Mouse (Mus musculus): ENCODE measurements around the gene Lair1. TPM values are rescaled to one million over a fixed set of nuclear protein-coding genes. Genes with fewer than 3 reads are reported as not detected.

Lair1 gene
- polyA plus RNA-seq, 1 experiment from 2014 or later = 2.1 TPM

GRCm38 (mm10) chr7:4087238-4087895, 24.4 kb upstream of the Lair1 start:
- no peaks in the 10 kb centered on the region for H3K36me3 ChIP-seq (ENCODE audit: control insufficient read depth, insufficient read depth, low read length)
- 72% methylated on average over 4 of the region's 4 CpGs for WGBS
- DNase-seq (ENCODE audit: low spot score) (no peak), ATAC-seq (replicated peaks; ENCODE audit: low FRiP score, low TSS enrichment, low read depth) (no peak)
- H3K4me1 ChIP-seq (replicated peaks; ENCODE audit: control insufficient read depth, insufficient read depth, low read length) = no peaks in the 10 kb centered on the region
- no peak overlapping the region for H3K4me2 ChIP-seq (ENCODE audit: low read length)
- no peak overlapping the region for H3K27ac ChIP-seq (ENCODE audit: low read depth)
- no peak overlapping the region for H3K9ac ChIP-seq (ENCODE audit: low read length)
- H3K9me3 ChIP-seq (ENCODE audit: control insufficient read depth, low read length) = no peaks in the 10 kb centered on the region
- H3K4me3 ChIP-seq (ENCODE audit: low read depth, low read length) = no peak overlapping the region
- H3K27me3 ChIP-seq (replicated peaks; ENCODE audit: control insufficient read depth, insufficient read depth, low read length) = no peaks in the 10 kb centered on the region

GRCm38 (mm10) chr7:4085562-4085961, 22.6 kb upstream of the Lair1 start:
- no peaks in the 10 kb centered on the region for H3K36me3 ChIP-seq (ENCODE audit: control insufficient read depth, insufficient read depth, low read length)
- no peaks in the 10 kb centered on the region for H3K9me3 ChIP-seq (ENCODE audit: control insufficient read depth, low read length)
- H3K4me2 ChIP-seq (ENCODE audit: low read length) = no peak overlapping the region
- H3K27me3 ChIP-seq (replicated peaks; ENCODE audit: control insufficient read depth, insufficient read depth, low read length) = no peaks in the 10 kb centered on the region
- H3K9ac ChIP-seq (ENCODE audit: low read length) = no peak overlapping the region
- no peak overlapping the region for H3K4me3 ChIP-seq (ENCODE audit: low read depth, low read length)
- ATAC-seq (replicated peaks; ENCODE audit: low FRiP score, low TSS enrichment, low read depth) = no peak
- no peak for DNase-seq (ENCODE audit: low spot score)
- no peak overlapping the region for H3K27ac ChIP-seq (ENCODE audit: low read depth)
- no peaks in the 10 kb centered on the region for H3K4me1 ChIP-seq (replicated peaks; ENCODE audit: control insufficient read depth, insufficient read depth, low read length)

- Histone ChIP-seq H3K4me1 (replicated peaks; ENCODE audit: control insufficient read depth, insufficient read depth, low read length) (no peaks in the 10 kb centered on the region), H3K9ac (ENCODE audit: low read length) (no peak overlapping the region), H3K27me3 (replicated peaks; ENCODE audit: control insufficient read depth, insufficient read depth, low read length) (no peaks in the 10 kb centered on the region), H3K4me3 (ENCODE audit: low read depth, low read length) (no peak overlapping the region), H3K9me3 (ENCODE audit: control insufficient read depth, low read length) (no peaks in the 10 kb centered on the region), H3K27ac (ENCODE audit: low read depth) (no peak overlapping the region), H3K4me2 (ENCODE audit: low read length) (no peak overlapping the region), H3K36me3 (ENCODE audit: control insufficient read depth, insufficient read depth, low read length) (no peaks in the 10 kb centered on the region)
- ATAC-seq (replicated peaks; ENCODE audit: low FRiP score, low TSS enrichment, low read depth) (no peak), DNase-seq (ENCODE audit: low spot score) (no peak)
- WGBS = 77% methylated on average over 6 of the region's 6 CpGs
Measured at GRCm38 (mm10) chr7:4084161-4084560, 21.2 kb upstream of the Lair1 start.

- no peak overlapping the region for H3K4me3 ChIP-seq (ENCODE audit: low read depth, low read length)
- no peak overlapping the region for H3K4me2 ChIP-seq (ENCODE audit: low read length)
- H3K27me3 ChIP-seq (replicated peaks; ENCODE audit: control insufficient read depth, insufficient read depth, low read length) = no peaks in the 10 kb centered on the region
- 0 out of 2 replicates have a peak, but pooled peaks have one; percentile 19 for ATAC-seq (replicated peaks; ENCODE audit: low FRiP score, low TSS enrichment, low read depth)
- no peaks in the 10 kb centered on the region for H3K9me3 ChIP-seq (ENCODE audit: control insufficient read depth, low read length)
- peak; percentile 40 for DNase-seq (ENCODE audit: low spot score)
- no peak overlapping the region for H3K27ac ChIP-seq (ENCODE audit: low read depth)
- H3K36me3 ChIP-seq (ENCODE audit: control insufficient read depth, insufficient read depth, low read length) = no peaks in the 10 kb centered on the region
- no peak overlapping the region for H3K9ac ChIP-seq (ENCODE audit: low read length)
- H3K4me1 ChIP-seq (replicated peaks; ENCODE audit: control insufficient read depth, insufficient read depth, low read length) = no peaks in the 10 kb centered on the region
- 13% methylated on average over 2 of the region's 2 CpGs for WGBS
Measured at GRCm38 (mm10) chr7:4082804-4083203, 19.8 kb upstream of the Lair1 start.

GRCm38 (mm10) chr7:4081706-4082105, 18.7 kb upstream of the Lair1 start:
- Histone ChIP-seq H3K27ac (ENCODE audit: low read depth) (no peak overlapping the region), H3K36me3 (ENCODE audit: control insufficient read depth, insufficient read depth, low read length) (no peaks in the 10 kb centered on the region), H3K4me2 (ENCODE audit: low read length) (no peak overlapping the region), H3K9me3 (ENCODE audit: control insufficient read depth, low read length) (no peaks in the 10 kb centered on the region), H3K4me1 (replicated peaks; ENCODE audit: control insufficient read depth, insufficient read depth, low read length) (no peaks in the 10 kb centered on the region), H3K4me3 (ENCODE audit: low read depth, low read length) (no peak overlapping the region), H3K27me3 (replicated peaks; ENCODE audit: control insufficient read depth, insufficient read depth, low read length) (no peaks in the 10 kb centered on the region), H3K9ac (ENCODE audit: low read length) (no peak overlapping the region)
- ATAC-seq (replicated peaks; ENCODE audit: low FRiP score, low TSS enrichment, low read depth) (no peak), DNase-seq (ENCODE audit: low spot score) (peak; percentile 13)

GRCm38 (mm10) chr7:4080552-4080951, 17.5 kb upstream of the Lair1 start:
- no peak overlapping the region for H3K4me3 ChIP-seq (ENCODE audit: low read depth, low read length)
- H3K36me3 ChIP-seq (ENCODE audit: control insufficient read depth, insufficient read depth, low read length) = no peaks in the 10 kb centered on the region
- no peaks in the 10 kb centered on the region for H3K4me1 ChIP-seq (replicated peaks; ENCODE audit: control insufficient read depth, insufficient read depth, low read length)
- H3K4me2 ChIP-seq (ENCODE audit: low read length) = no peak overlapping the region
- H3K9me3 ChIP-seq (ENCODE audit: control insufficient read depth, low read length) = no peaks in the 10 kb centered on the region
- 84% methylated on average over 4 of the region's 4 CpGs for WGBS
- H3K27me3 ChIP-seq (replicated peaks; ENCODE audit: control insufficient read depth, insufficient read depth, low read length) = no peaks in the 10 kb centered on the region
- ATAC-seq (replicated peaks; ENCODE audit: low FRiP score, low TSS enrichment, low read depth) (no peak), DNase-seq (ENCODE audit: low spot score) (no peak)
- no peak overlapping the region for H3K27ac ChIP-seq (ENCODE audit: low read depth)
- H3K9ac ChIP-seq (ENCODE audit: low read length) = no peak overlapping the region

GRCm38 (mm10) chr7:4079511-4079910, 16.5 kb upstream of the Lair1 start:
- Histone ChIP-seq H3K9ac (ENCODE audit: low read length) (no peak overlapping the region), H3K9me3 (ENCODE audit: control insufficient read depth, low read length) (no peaks in the 10 kb centered on the region), H3K36me3 (ENCODE audit: control insufficient read depth, insufficient read depth, low read length) (no peaks in the 10 kb centered on the region), H3K4me3 (ENCODE audit: low read depth, low read length) (no peak overlapping the region), H3K4me2 (ENCODE audit: low read length) (no peak overlapping the region), H3K4me1 (replicated peaks; ENCODE audit: control insufficient read depth, insufficient read depth, low read length) (no peaks in the 10 kb centered on the region), H3K27ac (ENCODE audit: low read depth) (no peak overlapping the region), H3K27me3 (replicated peaks; ENCODE audit: control insufficient read depth, insufficient read depth, low read length) (no peaks in the 10 kb centered on the region)
- DNase-seq (ENCODE audit: low spot score) (no peak), ATAC-seq (replicated peaks; ENCODE audit: low FRiP score, low TSS enrichment, low read depth) (no peak)
- WGBS = 77% methylated on average over 7 of the region's 7 CpGs

- Histone ChIP-seq H3K36me3 (ENCODE audit: control insufficient read depth, insufficient read depth, low read length) (no peaks in the 10 kb centered on the region), H3K4me3 (ENCODE audit: low read depth, low read length) (no peak overlapping the region), H3K27ac (ENCODE audit: low read depth) (no peak overlapping the region), H3K9me3 (ENCODE audit: control insufficient read depth, low read length) (no peaks in the 10 kb centered on the region), H3K4me2 (ENCODE audit: low read length) (no peak overlapping the region), H3K27me3 (replicated peaks; ENCODE audit: control insufficient read depth, insufficient read depth, low read length) (no peaks in the 10 kb centered on the region), H3K4me1 (replicated peaks; ENCODE audit: control insufficient read depth, insufficient read depth, low read length) (no peaks in the 10 kb centered on the region), H3K9ac (ENCODE audit: low read length) (no peak overlapping the region)
- WGBS = 70% methylated on average over 3 of the region's 3 CpGs
- no peak for DNase-seq (ENCODE audit: low spot score)
- no peak for ATAC-seq (replicated peaks; ENCODE audit: low FRiP score, low TSS enrichment, low read depth)
Measured at GRCm38 (mm10) chr7:4073144-4073543, 10.1 kb upstream of the Lair1 start.

GRCm38 (mm10) chr7:4071066-4071465, 8.1 kb upstream of the Lair1 start:
- Histone ChIP-seq H3K9me3 (ENCODE audit: control insufficient read depth, low read length) (no peaks in the 10 kb centered on the region), H3K4me2 (ENCODE audit: low read length) (no peak overlapping the region), H3K4me3 (ENCODE audit: low read depth, low read length) (no peak overlapping the region), H3K9ac (ENCODE audit: low read length) (no peak overlapping the region), H3K36me3 (ENCODE audit: control insufficient read depth, insufficient read depth, low read length) (no peaks in the 10 kb centered on the region), H3K27ac (ENCODE audit: low read depth) (no peak overlapping the region), H3K27me3 (replicated peaks; ENCODE audit: control insufficient read depth, insufficient read depth, low read length) (no peaks in the 10 kb centered on the region), H3K4me1 (replicated peaks; ENCODE audit: control insufficient read depth, insufficient read depth, low read length) (no peaks in the 10 kb centered on the region)
- 88% methylated on average over 6 of the region's 6 CpGs for WGBS
- ATAC-seq (replicated peaks; ENCODE audit: low FRiP score, low TSS enrichment, low read depth) = no peak
- DNase-seq (ENCODE audit: low spot score) = no peak
